Mouse (Mus musculus) CH12.LX (cell line): ENCODE results near the gene Nutm1.

ENCODE experiments used
- CHD2 ChIP-seq: IDR thresholded peaks from 2 replicates; pipeline ENCODE4 v1.6.1; 2011; ENCODE audit warnings: low read length, improper control_type of control experiment
- POLR2AphosphoS2 ChIP-seq: IDR thresholded peaks from 2 replicates; pipeline ENCODE4 v1.6.1; 2011; ENCODE audit warnings: low read depth, low read length, improper control_type of control experiment

- TF ChIP-seq CHD2 (no peak), POLR2AphosphoS2 (no peak)
Measured at GRCm38 (mm10) chr2:112285031-112285390, 25.9 kb upstream of the Nutm1 start.
